In the genomic region with DNA sequence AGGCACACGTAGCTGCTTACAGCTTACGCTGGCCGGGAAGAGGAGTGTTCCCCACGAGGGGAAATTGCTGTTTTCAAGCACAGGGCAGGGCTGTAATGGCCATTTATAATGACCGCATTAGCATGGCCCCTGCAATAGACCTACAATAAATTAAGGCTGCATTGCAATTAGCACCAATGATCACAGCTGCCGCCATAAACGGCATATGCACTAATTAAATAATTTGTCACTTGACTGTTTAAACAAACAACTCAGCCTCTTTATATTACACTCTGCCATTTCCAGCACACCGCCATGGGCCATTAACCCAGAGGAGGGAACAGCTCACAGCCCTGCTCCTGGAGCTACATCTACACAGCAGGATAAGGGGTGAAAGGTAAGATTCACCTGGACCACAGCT, we compare ENCODE assay signal across 28 mouse cellular contexts. TPM values are rescaled to one million over a fixed set of nuclear protein-coding genes. Genes with fewer than 3 reads are reported as not detected.
DNase-seq lines count a peak whose midpoint lies in the region; ATAC-seq and TF ChIP-seq lines count a peak whose summit lies in the region.
"Had no signal": no experiment of that assay in that cellular context is flagged by ENCODE, and none has a peak within 500 bp of the region (broad histone marks: within the 10 kb centered on the region; RNA-seq: fewer than 3 reads in every experiment).

No protein-coding gene starts in this region.

- WGBS in forebrain, embryonic 12.5 days: 27% methylated on average over 8 of the region's 8 CpGs
- WGBS in forebrain, postnatal 0 days: 19% methylated on average over 8 of the region's 8 CpGs
- 5% methylated on average over 8 of the region's 8 CpGs for WGBS in kidney, embryonic 16.5 days
- 11% methylated on average over 8 of the region's 8 CpGs for WGBS in forebrain, embryonic 16.5 days

- H3K4me3 ChIP-seq in forebrain, embryonic 12.5 days (replicated peaks): no peak overlapping the region
- H3K4me3 ChIP-seq in forebrain, postnatal 0 days (ENCODE audit: low read depth, low read length): no peak overlapping the region
- H3K4me3 ChIP-seq in kidney, embryonic 16.5 days (ENCODE audit: low read length): no peak overlapping the region
- no peak overlapping the region for H3K4me3 ChIP-seq in forebrain, embryonic 16.5 days (replicated peaks; ENCODE audit: low read length)
- H3K4me3 ChIP-seq: heart, embryonic 13.5 days had no signal

- no peak overlapping the region for H3K9ac ChIP-seq in forebrain, embryonic 12.5 days
- no peak overlapping the region for H3K9ac ChIP-seq in forebrain, postnatal 0 days
- no peak overlapping the region for H3K9ac ChIP-seq in kidney, embryonic 16.5 days (replicated peaks; ENCODE audit: low read length)
- H3K9ac ChIP-seq in forebrain, embryonic 16.5 days (replicated peaks; ENCODE audit: low read depth, low read length): no peak overlapping the region
- H3K9ac ChIP-seq: heart, embryonic 13.5 days; liver, postnatal 0 days had no signal

- no peaks in the 10 kb centered on the region for H3K36me3 ChIP-seq in forebrain, embryonic 12.5 days (replicated peaks)
- H3K36me3 ChIP-seq in forebrain, postnatal 0 days (ENCODE audit: insufficient read depth): no peaks in the 10 kb centered on the region
- no peaks in the 10 kb centered on the region for H3K36me3 ChIP-seq in kidney, embryonic 16.5 days (ENCODE audit: insufficient read depth, low read length)
- no peaks in the 10 kb centered on the region for H3K36me3 ChIP-seq in forebrain, embryonic 16.5 days (ENCODE audit: control insufficient read depth, insufficient read depth)
- H3K36me3 ChIP-seq: heart, embryonic 13.5 days had no signal

- TF ChIP-seq CTCF in forebrain, postnatal 0 days (IDR thresholded peaks at IDR 0.05; ENCODE audit: low read depth): no peak
- no peak for TF ChIP-seq CTCF in brain, embryonic 14.5 days (IDR thresholded peaks at IDR 0.05; ENCODE audit: borderline replicate concordance, extremely low read depth, insufficient read depth, insufficient read length)

- peaks cover 57% of the 10 kb centered on the region for H3K4me1 ChIP-seq in forebrain, embryonic 12.5 days
- no peaks in the 10 kb centered on the region for H3K4me1 ChIP-seq in forebrain, postnatal 0 days (ENCODE audit: insufficient read depth)
- 0 out of 2 replicates have a peak, but pooled peaks cover 2% of the 10 kb centered on the region for H3K4me1 ChIP-seq in kidney, embryonic 16.5 days (ENCODE audit: insufficient read depth, low read length)
- H3K4me1 ChIP-seq in forebrain, embryonic 16.5 days (replicated peaks; ENCODE audit: control insufficient read depth, insufficient read depth, low read length): peaks cover 42% of the 10 kb centered on the region

- no peak for DNase-seq in forebrain, postnatal 0 days
- DNase-seq in kidney, postnatal 36 days: no peak
- peak; percentile 84 for DNase-seq in brain, embryonic 14.5 days (ENCODE audit: low read depth)
- DNase-seq in frontal cortex, adult 2 months (ENCODE audit: extremely low spot score in 1 of 2, low spot score in 1 of 2): no peak
- no peak for DNase-seq in gastrocnemius, adult 18-20 months (ENCODE audit: low spot score)
- DNase-seq: adrenal gland, postnatal 14 days; cerebellum, adult 8-10 months; cerebellum, postnatal 36 days; gastrocnemius, postnatal 25 days; heart, adult 18-20 months; heart, postnatal 14 days; kidney, postnatal 25 days; layer of hippocampus, postnatal 36 days; liver, postnatal 0 days; lung, postnatal 10 days; midbrain, embryonic 14.5 days; right cerebral cortex, postnatal 25 days; spleen, adult 18-20 months had no signal

- no peaks in the 10 kb centered on the region for H3K9me3 ChIP-seq in forebrain, embryonic 12.5 days
- H3K9me3 ChIP-seq in forebrain, postnatal 0 days (ENCODE audit: low read length): no peaks in the 10 kb centered on the region
- H3K9me3 ChIP-seq in kidney, embryonic 16.5 days (ENCODE audit: low read length): no peaks in the 10 kb centered on the region
- H3K9me3 ChIP-seq in forebrain, embryonic 16.5 days (ENCODE audit: control insufficient read depth, low read length): no peaks in the 10 kb centered on the region
- H3K9me3 ChIP-seq: heart, embryonic 13.5 days had no signal

- no peak overlapping the region for H3K4me2 ChIP-seq in forebrain, embryonic 12.5 days
- no peak overlapping the region for H3K4me2 ChIP-seq in forebrain, postnatal 0 days (ENCODE audit: low read depth)
- H3K4me2 ChIP-seq in kidney, embryonic 16.5 days (replicated peaks; ENCODE audit: low read depth, low read length): no peak overlapping the region
- H3K4me2 ChIP-seq in forebrain, embryonic 16.5 days (ENCODE audit: low read length): no peak overlapping the region
- H3K4me2 ChIP-seq: heart, embryonic 13.5 days; liver, embryonic 11.5 days had no signal

- no peak overlapping the region for H3K27ac ChIP-seq in forebrain, embryonic 12.5 days
- H3K27ac ChIP-seq in forebrain, postnatal 0 days (ENCODE audit: low read depth, low read length): no peak overlapping the region
- no peak overlapping the region for H3K27ac ChIP-seq in kidney, embryonic 16.5 days (ENCODE audit: low read length)
- no peak overlapping the region for H3K27ac ChIP-seq in forebrain, embryonic 16.5 days (ENCODE audit: low read length)
- H3K27ac ChIP-seq: heart, embryonic 13.5 days had no signal

- 0 out of 2 replicates have a peak, but pooled peaks have one; percentile 27 for ATAC-seq in forebrain, embryonic 12.5 days (ENCODE audit: low FRiP score)
- ATAC-seq in forebrain, postnatal 0 days: no peak
- peak; percentile 71; the same call in 1 of the 2 replicates for ATAC-seq in kidney, embryonic 16.5 days (ENCODE audit: low FRiP score, low TSS enrichment)
- peak; percentile 49 for ATAC-seq in forebrain, embryonic 16.5 days
- ATAC-seq: hindbrain, embryonic 16.5 days; intestine, embryonic 16.5 days; liver, postnatal 0 days had no signal

- no peak for TF ChIP-seq POLR2A in brain, embryonic 14.5 days (IDR thresholded peaks at IDR 0.05; ENCODE audit: borderline replicate concordance, extremely low read depth, insufficient read depth, insufficient read length, poor library complexity, severe bottlenecking)

- peaks cover 79% of the 10 kb centered on the region for H3K27me3 ChIP-seq in forebrain, embryonic 12.5 days
- peaks cover 40% of the 10 kb centered on the region for H3K27me3 ChIP-seq in forebrain, postnatal 0 days (ENCODE audit: insufficient read depth, low read length)
- peaks cover 81% of the 10 kb centered on the region for H3K27me3 ChIP-seq in kidney, embryonic 16.5 days (ENCODE audit: insufficient read depth, low read length)
- peaks cover 41% of the 10 kb centered on the region for H3K27me3 ChIP-seq in forebrain, embryonic 16.5 days (replicated peaks; ENCODE audit: control insufficient read depth, insufficient read depth, low read length)
- H3K27me3 ChIP-seq: heart, embryonic 13.5 days had no signal

RNA-seq across cellular contexts. Expression of a gene that starts 49.4 kb away (rescaled TPM):
- 20.8 and 28.1 TPM in 2 replicates for polyA plus RNA-seq in forebrain, embryonic 12.5 days (2016; fragmentation: Nextera tagmentation; extraction: Ambion mirVana)
- total RNA-seq in forebrain, postnatal 0 days (2014; rRNA removed): 32.8 and 41.0 TPM in 2 replicates
- polyA plus RNA-seq in forebrain, postnatal 0 days (2015; fragmentation: Nextera tagmentation; extraction: Ambion mirVana): 11.6 and 14.7 TPM in 2 replicates
- polyA plus RNA-seq in kidney, embryonic 16.5 days (2015; fragmentation: Nextera tagmentation; extraction: Ambion mirVana): not detected in 2 replicates
- polyA plus RNA-seq in brain, embryonic 14.5 days (2012; rRNA removed): 25.1 and 26.7 TPM in 2 replicates
- 4.7 and 5.7 TPM in 2 replicates for polyA plus RNA-seq in forebrain, embryonic 16.5 days (2015; fragmentation: Nextera tagmentation; extraction: Ambion mirVana)
- polyA plus RNA-seq in frontal cortex, adult 2 months (2012; rRNA removed): 30.1 and 31.8 TPM in 2 replicates
- total RNA-seq in gastrocnemius, adult 18-20 months (2021): not detected
- total RNA-seq: adrenal gland, postnatal 14 days; gastrocnemius, postnatal 25 days; heart, adult 18-20 months; heart, postnatal 14 days; neutrophil, adult 5-6 weeks had no signal
- polyA plus RNA-seq: heart, embryonic 13.5 days; intestine, embryonic 16.5 days; limb, embryonic 11.5 days; liver, embryonic 11.5 days; liver, postnatal 0 days; urinary bladder, adult 2 months had no signal
